Mouse (Mus musculus): Measurements from ENCODE around the gene Zfhx2. TPM values are rescaled to one million over a fixed set of nuclear protein-coding genes. Genes with fewer than 3 reads are reported as not detected.

Zfhx2 gene
- total and polyA plus RNA-seq, 3 experiments = 0.42 to 3.2 TPM; not detected in 1

- H3K27me3 ChIP-seq (ENCODE audit: control insufficient read depth in 1 of 2, insufficient read depth in 2 of 2, low read length in 2 of 2) = no peaks in the 10 kb centered on the region
- TF ChIP-seq ZMIZ1 (IDR thresholded peaks at IDR 0.05; ENCODE audit: low read depth, low read length) = no peak
- no peak for TF ChIP-seq ZC3H11A (IDR thresholded peaks at IDR 0.05; ENCODE audit: low read depth, low read length)
- TF ChIP-seq TCF12 (IDR thresholded peaks at IDR 0.05; ENCODE audit: low read depth, low read length) = no peak
- no peak for TF ChIP-seq KAT2A (conservative IDR thresholded peaks at IDR 0.05; ENCODE audit: low read depth, low read length)
- TF ChIP-seq MAZ (IDR thresholded peaks at IDR 0.05; ENCODE audit: low read depth, low read length) = no peak
- no peak for TF ChIP-seq MAFK (IDR thresholded peaks at IDR 0.05; ENCODE audit: borderline replicate concordance, low read depth, low read length)
- TF ChIP-seq ELF1 (IDR thresholded peaks at IDR 0.05; ENCODE audit: low read depth, low read length) = no peak
- TF ChIP-seq E2F4 (IDR thresholded peaks at IDR 0.05; ENCODE audit: borderline replicate concordance, low read depth, low read length) = no peak
- TF ChIP-seq CHD1 (IDR thresholded peaks at IDR 0.05; ENCODE audit: low read depth, low read length) = no peak
- no peak for TF ChIP-seq CHD2 (IDR thresholded peaks at IDR 0.05; ENCODE audit: low read length)
- no peak for TF ChIP-seq RAD21 (IDR thresholded peaks at IDR 0.05; ENCODE audit: low read depth, low read length)
- peaks cover 0 to 10% of the 10 kb centered on the region in 2 experiments; a peak in 2 of 4 replicates for H3K36me3 ChIP-seq (ENCODE audit: control insufficient read depth in 1 of 2, insufficient read depth in 2 of 2, low read length in 2 of 2)
- H3K9me3 ChIP-seq (replicated peaks; ENCODE audit: insufficient read depth, low read length) = no peaks in the 10 kb centered on the region
- no peak overlapping the region for H3K9ac ChIP-seq (ENCODE audit: control insufficient read depth, low read depth, low read length, poor library complexity, severe bottlenecking)
- H3K4me1 ChIP-seq (ENCODE audit: control insufficient read depth in 1 of 2, insufficient read depth in 2 of 2, low read length in 2 of 2) = peaks cover 0 to 8% of the 10 kb centered on the region in 2 experiments; a peak in 3 of 4 replicates
- no peak overlapping the region for H3K27ac ChIP-seq (ENCODE audit: control insufficient read depth, low read depth, low read length)
- no peaks in the 10 kb centered on the region for H3K79me2 ChIP-seq (ENCODE audit: control insufficient read depth, insufficient read depth, low read length, poor library complexity)
- H3K4me3 ChIP-seq (ENCODE audit: control insufficient read depth in 1 of 2, insufficient read depth in 1 of 2, low read depth in 2 of 2, low read length in 2 of 2) = no peak overlapping the region
- DNase-seq (ENCODE audit: low read depth, low spot score) = no peak
Measured at GRCm38 (mm10) chr14:55063117-55063516, 29.0 kb downstream of the Zfhx2 start.

DNA sequence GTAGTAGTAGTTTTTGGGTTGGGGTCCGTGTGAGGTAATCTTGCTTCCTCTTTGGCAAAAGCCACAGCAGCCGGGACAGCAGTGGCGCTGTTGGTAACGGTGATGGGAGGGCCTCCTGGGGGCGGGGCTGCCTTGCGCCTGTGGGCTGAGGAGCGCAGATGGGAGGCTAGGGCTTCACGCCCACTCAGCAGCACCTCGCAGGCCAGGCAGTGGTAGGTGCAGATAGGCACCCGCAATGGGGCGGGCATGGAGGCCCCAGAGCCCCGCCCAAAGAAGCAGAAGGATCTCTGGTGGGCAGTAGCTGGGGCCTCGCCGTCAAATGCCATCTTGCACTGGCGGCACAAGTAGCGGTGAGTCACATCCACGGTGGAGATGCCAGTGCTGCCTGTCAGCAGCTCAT, 29.5 kb downstream of the Zfhx2 start:
- H3K9ac ChIP-seq (ENCODE audit: control insufficient read depth, low read depth, low read length, poor library complexity, severe bottlenecking) = peak overlapping the region; percentile 46
- no peaks in the 10 kb centered on the region for H3K27me3 ChIP-seq (ENCODE audit: control insufficient read depth in 1 of 2, insufficient read depth in 2 of 2, low read length in 2 of 2)
- no peaks in the 10 kb centered on the region for H3K9me3 ChIP-seq (replicated peaks; ENCODE audit: insufficient read depth, low read length)
- no peak overlapping the region for H3K27ac ChIP-seq (ENCODE audit: control insufficient read depth, low read depth, low read length)
- peak overlapping the region; percentile 34 to 37; a peak in 3 of 4 replicates for H3K4me3 ChIP-seq (ENCODE audit: control insufficient read depth in 1 of 2, insufficient read depth in 1 of 2, low read depth in 2 of 2, low read length in 2 of 2)
- TF ChIP-seq MAFK (IDR thresholded peaks at IDR 0.05; ENCODE audit: borderline replicate concordance, low read depth, low read length) = no peak
- TF ChIP-seq NRF1 (IDR thresholded peaks at IDR 0.05; ENCODE audit: insufficient read depth, low read depth, low read length, poor library complexity, severe bottlenecking) = 0 out of 2 replicates have a peak, but pooled peaks have one; percentile 23
- peak in 1 of 2 experiments; percentile 44; a peak in 1 of 4 replicates for TF ChIP-seq EP300 (IDR thresholded peaks at IDR 0.05; ENCODE audit: low read depth in 1 of 2, low read length in 2 of 2)
- TF ChIP-seq MAZ (IDR thresholded peaks at IDR 0.05; ENCODE audit: low read depth, low read length) = 0 out of 2 replicates have a peak, but pooled peaks have one; percentile 45
- TF ChIP-seq HCFC1 (IDR thresholded peaks at IDR 0.05; ENCODE audit: low read depth, low read length) = 0 out of 2 replicates have a peak, but pooled peaks have one; percentile 13
- 0 out of 2 replicates have a peak, but pooled peaks have one; percentile 11 for TF ChIP-seq ETS1 (IDR thresholded peaks at IDR 0.05; ENCODE audit: low read depth, low read length)
- TF ChIP-seq CTCF (IDR thresholded peaks at IDR 0.05 in 2 of 3, conservative IDR thresholded peaks at IDR 0.05 in 1 of 3; ENCODE audit: control insufficient read depth in 1 of 3, insufficient read depth in 1 of 3, low read depth in 2 of 3, low read length in 3 of 3, poor library complexity in 1 of 3, severe bottlenecking in 1 of 3) = peak in 2 of 3 experiments; percentile 17 to 31; a peak in 2 of 6 replicates
- TF ChIP-seq USF1 (IDR thresholded peaks at IDR 0.05; ENCODE audit: low read depth, low read length) = no peak
- peaks cover 0 to 8% of the 10 kb centered on the region in 2 experiments; a peak in 3 of 4 replicates for H3K4me1 ChIP-seq (ENCODE audit: control insufficient read depth in 1 of 2, insufficient read depth in 2 of 2, low read length in 2 of 2)
- H3K36me3 ChIP-seq (ENCODE audit: control insufficient read depth in 1 of 2, insufficient read depth in 2 of 2, low read length in 2 of 2) = peaks cover 0 to 10% of the 10 kb centered on the region in 2 experiments; a peak in 2 of 4 replicates
- peak; percentile 89 for DNase-seq (ENCODE audit: low read depth, low spot score)
- H3K79me2 ChIP-seq (ENCODE audit: control insufficient read depth, insufficient read depth, low read length, poor library complexity) = no peaks in the 10 kb centered on the region

Measured in MEL (cell line).